In genomic region chr10:56469895-56470294, GRCm38 (mm10) we compare ENCODE assay signal across 17 mouse cellular contexts.
"Had no signal": no experiment of that assay in that cellular context is flagged by ENCODE, and none has a peak within 500 bp of the region (broad histone marks: within the 10 kb centered on the region; RNA-seq: fewer than 3 reads in every experiment).

No protein-coding gene starts in this region.

- H3K9ac ChIP-seq: liver, embryonic 13.5 days; midbrain, embryonic 13.5 days; neural tube, embryonic 12.5 days; neural tube, embryonic 15.5 days had no signal

- H3K9me3 ChIP-seq: kidney, embryonic 15.5 days; liver, embryonic 13.5 days; midbrain, embryonic 13.5 days; neural tube, embryonic 12.5 days; neural tube, embryonic 15.5 days had no signal

- H3K4me1 ChIP-seq: liver, embryonic 13.5 days; midbrain, embryonic 13.5 days; neural tube, embryonic 12.5 days; neural tube, embryonic 15.5 days had no signal

- H3K27me3 ChIP-seq: kidney, embryonic 15.5 days; liver, embryonic 13.5 days; midbrain, embryonic 13.5 days; neural tube, embryonic 12.5 days; neural tube, embryonic 15.5 days had no signal

- H3K36me3 ChIP-seq: kidney, embryonic 15.5 days; liver, embryonic 13.5 days; midbrain, embryonic 13.5 days; neural tube, embryonic 12.5 days; neural tube, embryonic 15.5 days had no signal

- DNase-seq: kidney, postnatal 10 days; kidney, postnatal 36 days; layer of hippocampus, postnatal 36 days; liver, embryonic 13.5 days; right cerebral cortex, adult 18-20 months; right cerebral cortex, postnatal 14 days; right cerebral cortex, postnatal 4 days; thymus, adult 18-20 months; thymus, postnatal 36 days had no signal

- H3K27ac ChIP-seq: left cerebral cortex, adult 2 months; liver, embryonic 13.5 days; macrophage; midbrain, embryonic 13.5 days; neural tube, embryonic 12.5 days; neural tube, embryonic 15.5 days; stomach, postnatal 0 days had no signal

- H3K4me3 ChIP-seq: liver, embryonic 13.5 days; midbrain, embryonic 13.5 days; neural tube, embryonic 12.5 days; neural tube, embryonic 15.5 days had no signal

- H3K4me2 ChIP-seq: liver, embryonic 13.5 days; midbrain, embryonic 13.5 days; neural tube, embryonic 12.5 days had no signal

- ATAC-seq: midbrain, embryonic 13.5 days; midbrain, embryonic 16.5 days had no signal
